Mouse (Mus musculus): ENCODE results near the gene Ugt2b38.

GRCm38 (mm10) chr5:87456216-87456850 is 32.3 kb upstream of the Ugt2b38 start:
- TF ChIP-seq CTCF (IDR thresholded peaks at IDR 0.05; ENCODE audit: borderline replicate concordance, insufficient read depth, low read depth, low read length) = no peak
- no peak for TF ChIP-seq POLR2A (IDR thresholded peaks at IDR 0.05; ENCODE audit: borderline replicate concordance, insufficient read depth, low read length)

Measured in cerebellum, adult 2 months (tissue).